Mouse (Mus musculus) embryonic facial prominence, embryonic 15.5 days (tissue): Measurements from ENCODE around the gene Trp63. TPM values are rescaled to one million over a fixed set of nuclear protein-coding genes. Genes with fewer than 3 reads are reported as not detected.

Experiments used
- ATAC-seq: fragments of 200-750 bp; cut with Nextera tagmentation; 2 replicates; pipeline ENCODE4 v1.8.0; 2017; ENCODE audit warnings: low read depth, moderate TSS enrichment; ENCODE audit not compliant: insufficient number of reproducible peaks, low FRiP score, low TSS enrichment
- H3K27ac ChIP-seq: fragments of 300-500 bp; sonication (generic); replicated peaks from 2 replicates; pipeline ENCODE4 v1.5.1; 2015; ENCODE audit warnings: mild to moderate bottlenecking, inconsistent platforms
- H3K27me3 ChIP-seq: fragments of 300-500 bp; sonication (generic); 2 replicates; pipeline ENCODE4 v1.6.1; 2015; ENCODE audit warnings: inconsistent platforms
- H3K36me3 ChIP-seq: fragments of 300-500 bp; sonication (generic); 2 replicates; pipeline ENCODE4 v1.6.1; 2015; ENCODE audit warnings: mild to moderate bottlenecking, inconsistent platforms
- H3K4me1 ChIP-seq: fragments of 300-500 bp; sonication (generic); 2 replicates; pipeline ENCODE4 v1.6.1; 2015; ENCODE audit warnings: inconsistent platforms
- H3K4me2 ChIP-seq: fragments of 300-500 bp; sonication (generic); replicated peaks from 2 replicates; pipeline ENCODE4 v1.6.1; 2015; ENCODE audit warnings: mild to moderate bottlenecking, inconsistent platforms
- H3K4me3 ChIP-seq: fragments of 300-500 bp; sonication (generic); replicated peaks from 2 replicates; pipeline ENCODE4 v1.5.1; 2015; ENCODE audit warnings: mild to moderate bottlenecking, inconsistent platforms
- H3K9ac ChIP-seq: fragments of 300-500 bp; sonication (generic); 2 replicates; pipeline ENCODE4 v1.6.1; 2015; ENCODE audit warnings: inconsistent platforms
- H3K9me3 ChIP-seq: fragments of 300-500 bp; sonication (generic); replicated peaks from 2 replicates; pipeline ENCODE4 v1.6.1; 2016; ENCODE audit warnings: inconsistent platforms
- WGBS: fragments of 180-500 bp; shearing (Covaris S2); methylation state at CpG from one replicate; pipeline ENCODE4 v1.1.7; 2015; 5-methylcytosine and 5-hydroxymethylcytosine counted together
- polyA plus RNA-seq: library from polyadenylated mRNA; unstranded; fragments of >200 nt; fragmentation: Nextera tagmentation; extraction: Ambion mirVana; gene quantifications from 2 replicates; pipeline ENCODE4 v1.2.1, GENCODE M21; 2015

Gene Trp63
- polyA plus RNA-seq, 1 experiment from 2014 or later, result 74.6 TPM

GRCm38 (mm10) chr16:25875681-25876080 is 192.1 kb downstream of the Trp63 start:
- no peak for ATAC-seq
- Histone ChIP-seq H3K9ac (no peak overlapping the region), H3K27ac (no peak overlapping the region), H3K4me3 (no peak overlapping the region), H3K27me3 (no peaks in the 10 kb centered on the region), H3K36me3 (no peaks in the 10 kb centered on the region), H3K9me3 (no peaks in the 10 kb centered on the region), H3K4me1 (no peaks in the 10 kb centered on the region), H3K4me2 (no peak overlapping the region)
- WGBS, result 71% methylated on average over 2 of the region's 2 CpGs

GRCm38 (mm10) chr16:25877416-25877965 is 193.9 kb downstream of the Trp63 start:
- no peak overlapping the region for H3K4me2 ChIP-seq
- no peaks in the 10 kb centered on the region for H3K36me3 ChIP-seq
- H3K9ac ChIP-seq, result no peak overlapping the region
- H3K4me3 ChIP-seq, result no peak overlapping the region
- no peaks in the 10 kb centered on the region for H3K4me1 ChIP-seq
- no peaks in the 10 kb centered on the region for H3K9me3 ChIP-seq
- H3K27ac ChIP-seq, result no peak overlapping the region
- WGBS, result 78% methylated on average over 7 of the region's 7 CpGs
- ATAC-seq, result no peak
- H3K27me3 ChIP-seq, result no peaks in the 10 kb centered on the region

- H3K4me2 ChIP-seq, result no peak overlapping the region
- H3K36me3 ChIP-seq, result no peaks in the 10 kb centered on the region
- H3K4me3 ChIP-seq, result no peak overlapping the region
- no peaks in the 10 kb centered on the region for H3K4me1 ChIP-seq
- H3K27ac ChIP-seq, result no peak overlapping the region
- no peak overlapping the region for H3K9ac ChIP-seq
- ATAC-seq, result no peak
- no peaks in the 10 kb centered on the region for H3K27me3 ChIP-seq
- H3K9me3 ChIP-seq, result no peaks in the 10 kb centered on the region
Measured at GRCm38 (mm10) chr16:25878116-25878515, 194.6 kb downstream of the Trp63 start.

- Histone ChIP-seq H3K4me2 (no peak overlapping the region), H3K36me3 (no peaks in the 10 kb centered on the region), H3K27me3 (no peaks in the 10 kb centered on the region), H3K9me3 (no peaks in the 10 kb centered on the region), H3K4me3 (no peak overlapping the region), H3K4me1 (no peaks in the 10 kb centered on the region), H3K9ac (no peak overlapping the region), H3K27ac (no peak overlapping the region)
- WGBS, result 77% methylated on average over 4 of the region's 4 CpGs
- no peak for ATAC-seq
Measured at GRCm38 (mm10) chr16:25899071-25899470, 215.5 kb downstream of the Trp63 start.

GRCm38 (mm10) chr16:25899657-25900056 is 216.1 kb downstream of the Trp63 start:
- Histone ChIP-seq H3K9ac (no peak overlapping the region), H3K9me3 (no peaks in the 10 kb centered on the region), H3K4me3 (no peak overlapping the region), H3K4me2 (no peak overlapping the region), H3K36me3 (no peaks in the 10 kb centered on the region), H3K4me1 (no peaks in the 10 kb centered on the region), H3K27me3 (no peaks in the 10 kb centered on the region), H3K27ac (no peak overlapping the region)
- ATAC-seq, result no peak
- WGBS, result 76% methylated on average over 2 of the region's 2 CpGs

- H3K4me3 ChIP-seq, result no peak overlapping the region
- no peaks in the 10 kb centered on the region for H3K27me3 ChIP-seq
- no peak overlapping the region for H3K4me2 ChIP-seq
- 51% methylated on average over 3 of the region's 3 CpGs for WGBS
- no peak overlapping the region for H3K9ac ChIP-seq
- no peaks in the 10 kb centered on the region for H3K4me1 ChIP-seq
- no peak overlapping the region for H3K27ac ChIP-seq
- H3K9me3 ChIP-seq, result no peaks in the 10 kb centered on the region
- no peaks in the 10 kb centered on the region for H3K36me3 ChIP-seq
- no peak for ATAC-seq
Measured at GRCm38 (mm10) chr16:25900389-25900908, 216.9 kb downstream of the Trp63 start.

- H3K27me3 ChIP-seq, result no peaks in the 10 kb centered on the region
- H3K27ac ChIP-seq, result no peak overlapping the region
- no peak overlapping the region for H3K9ac ChIP-seq
- no peak for ATAC-seq
- H3K9me3 ChIP-seq, result no peaks in the 10 kb centered on the region
- H3K4me3 ChIP-seq, result no peak overlapping the region
- H3K4me2 ChIP-seq, result no peak overlapping the region
- H3K36me3 ChIP-seq, result no peaks in the 10 kb centered on the region
- 51% methylated on average over 1 of the region's 1 CpGs for WGBS
- H3K4me1 ChIP-seq, result no peaks in the 10 kb centered on the region
Measured at GRCm38 (mm10) chr16:25912185-25912584, 228.6 kb downstream of the Trp63 start.

- H3K27ac ChIP-seq, result no peak overlapping the region
- no peaks in the 10 kb centered on the region for H3K9me3 ChIP-seq
- H3K4me3 ChIP-seq, result no peak overlapping the region
- no peaks in the 10 kb centered on the region for H3K36me3 ChIP-seq
- H3K4me2 ChIP-seq, result no peak overlapping the region
- H3K4me1 ChIP-seq, result no peaks in the 10 kb centered on the region
- 87% methylated on average over 2 of the region's 2 CpGs for WGBS
- H3K9ac ChIP-seq, result no peak overlapping the region
- no peak for ATAC-seq
- H3K27me3 ChIP-seq, result no peaks in the 10 kb centered on the region
Measured at GRCm38 (mm10) chr16:25934181-25934580, 250.6 kb downstream of the Trp63 start.
